Mouse (Mus musculus) stomach, postnatal 0 days (tissue): Measurements from ENCODE around the gene Rtca. TPM values are rescaled to one million over a fixed set of nuclear protein-coding genes. Genes with fewer than 3 reads are reported as not detected.

Experiments
- ATAC-seq: fragments of 200-750 bp; cut with Nextera tagmentation; 2 replicates; pipeline ENCODE4 v1.8.0; 2017; ENCODE audit not compliant: low FRiP score, low TSS enrichment
- DNase-seq: peaks from one replicate; pipeline ENCODE4 v3.0.0-alpha.2; 2016; ENCODE audit warnings: low spot score
- H3K27ac ChIP-seq: fragments of 300-500 bp; sonication (generic); replicated peaks from 2 replicates; pipeline ENCODE4 v1.5.1; 2014; ENCODE audit warnings: mild to moderate bottlenecking, control low read depth
- H3K27me3 ChIP-seq: fragments of 300-500 bp; sonication (generic); 2 replicates; pipeline ENCODE4 v1.6.1; 2014; ENCODE audit warnings: low read length; ENCODE audit not compliant: control insufficient read depth, insufficient read depth
- H3K36me3 ChIP-seq: fragments of 300-500 bp; sonication (generic); 2 replicates; pipeline ENCODE4 v1.6.1; 2014; ENCODE audit warnings: low read length, mixed read lengths; ENCODE audit not compliant: control insufficient read depth, insufficient read depth
- H3K4me1 ChIP-seq: fragments of 300-500 bp; sonication (generic); replicated peaks from 2 replicates; pipeline ENCODE4 v1.6.1; 2014; ENCODE audit warnings: antibody characterized with exemption; ENCODE audit not compliant: control insufficient read depth, insufficient read depth
- H3K4me2 ChIP-seq: fragments of 300-500 bp; sonication (generic); replicated peaks from 2 replicates; pipeline ENCODE4 v1.6.1; 2014; ENCODE audit warnings: low read depth, mild to moderate bottlenecking, control low read depth, moderate library complexity
- H3K4me3 ChIP-seq: fragments of 300-500 bp; sonication (generic); 2 replicates; pipeline ENCODE4 v1.5.1; 2014; ENCODE audit warnings: low read depth, low read length, control low read depth
- H3K9ac ChIP-seq: fragments of 300-500 bp; sonication (generic); 2 replicates; pipeline ENCODE4 v1.6.1; 2014; ENCODE audit warnings: mild to moderate bottlenecking, low read length, control low read depth, mixed read lengths
- H3K9me3 ChIP-seq: fragments of 300-500 bp; sonication (generic); 2 replicates; pipeline ENCODE4 v1.6.1; 2016; ENCODE audit warnings: low read length; ENCODE audit not compliant: control insufficient read depth
- CTCF ChIP-seq: IDR thresholded peaks from 2 replicates; pipeline ENCODE4 v1.5.1; 2016; ENCODE audit warnings: antibody characterized with exemption, low read depth, mild to moderate bottlenecking, moderate library complexity
- EP300 ChIP-seq: optimal IDR thresholded peaks from 2 replicates; pipeline ENCODE3; 2016; ENCODE audit warnings: antibody characterized with exemption
- WGBS: fragments of 180-500 bp; shearing (Covaris S2); extraction: QIAGEN DNeasy Blood & Tissue Kit; methylation state at CpG from one replicate; pipeline ENCODE4 v1.1.7; 2014; 5-methylcytosine and 5-hydroxymethylcytosine counted together
- polyA plus RNA-seq: library from polyadenylated mRNA; unstranded; fragments of >200 nt; fragmentation: Nextera tagmentation; extraction: Ambion mirVana; gene quantifications from 2 replicates; pipeline ENCODE4 v1.2.1, GENCODE M21; 2015

Gene Rtca
- polyA plus RNA-seq, 1 experiment from 2014 or later = 42.9 TPM

DNA sequence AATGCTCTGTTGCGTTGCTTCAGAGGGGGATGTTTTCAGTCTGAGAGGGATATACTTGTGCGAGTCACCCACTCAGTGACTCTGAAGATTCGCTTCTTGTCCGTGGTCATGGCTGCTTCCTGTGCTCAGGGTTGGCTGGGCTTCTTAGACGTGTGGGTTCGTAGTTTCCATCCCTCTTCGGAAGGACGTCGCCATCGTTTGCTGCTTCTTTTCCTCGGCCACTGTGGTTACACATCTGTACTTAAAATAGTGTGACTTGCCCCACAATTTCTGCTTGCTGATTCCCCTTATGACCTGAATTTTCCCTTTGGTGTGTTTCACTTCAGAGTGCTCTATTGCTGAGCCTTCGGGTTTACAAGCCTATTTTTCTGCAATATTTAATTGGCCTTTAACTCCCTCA is 42.3 kb downstream of the Rtca start:
- Histone ChIP-seq H3K4me1 (no peaks in the 10 kb centered on the region), H3K36me3 (no peaks in the 10 kb centered on the region), H3K9ac (no peak overlapping the region), H3K27ac (no peak overlapping the region), H3K27me3 (no peaks in the 10 kb centered on the region), H3K9me3 (no peaks in the 10 kb centered on the region), H3K4me3 (no peak overlapping the region), H3K4me2 (no peak overlapping the region)
- DNase-seq = no peak
- 88% methylated on average over 12 of the region's 12 CpGs for WGBS
- TF ChIP-seq CTCF (no peak), EP300 (no peak)
- no peak for ATAC-seq

DNA sequence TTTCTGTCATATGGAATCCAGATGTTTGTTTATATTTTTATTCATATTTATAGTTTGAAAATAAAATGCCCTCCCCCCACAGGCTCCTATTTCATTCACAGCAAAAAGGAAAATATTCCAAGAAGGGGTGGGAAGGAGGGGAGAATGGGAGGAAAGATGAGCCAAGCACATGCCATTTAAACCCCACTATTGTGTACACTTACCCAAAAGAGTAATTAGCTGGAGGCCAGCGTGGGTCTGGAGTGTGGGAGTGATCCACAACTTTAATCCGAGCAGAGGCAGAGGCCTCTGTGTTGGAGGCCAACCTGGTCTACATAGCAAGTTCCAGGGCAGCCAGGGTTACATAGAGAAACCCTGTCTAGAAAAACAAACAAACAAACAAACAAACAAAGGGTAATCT is 43.7 kb downstream of the Rtca start:
- Histone ChIP-seq H3K4me2 (no peak overlapping the region), H3K27ac (no peak overlapping the region), H3K4me1 (no peaks in the 10 kb centered on the region), H3K9me3 (no peaks in the 10 kb centered on the region), H3K4me3 (no peak overlapping the region), H3K9ac (no peak overlapping the region), H3K27me3 (no peaks in the 10 kb centered on the region), H3K36me3 (no peaks in the 10 kb centered on the region)
- no peak for ATAC-seq
- DNase-seq = no peak
- no peak for TF ChIP-seq CTCF
- no peak for TF ChIP-seq EP300
- WGBS = 36% methylated on average over 2 of the region's 2 CpGs

DNA sequence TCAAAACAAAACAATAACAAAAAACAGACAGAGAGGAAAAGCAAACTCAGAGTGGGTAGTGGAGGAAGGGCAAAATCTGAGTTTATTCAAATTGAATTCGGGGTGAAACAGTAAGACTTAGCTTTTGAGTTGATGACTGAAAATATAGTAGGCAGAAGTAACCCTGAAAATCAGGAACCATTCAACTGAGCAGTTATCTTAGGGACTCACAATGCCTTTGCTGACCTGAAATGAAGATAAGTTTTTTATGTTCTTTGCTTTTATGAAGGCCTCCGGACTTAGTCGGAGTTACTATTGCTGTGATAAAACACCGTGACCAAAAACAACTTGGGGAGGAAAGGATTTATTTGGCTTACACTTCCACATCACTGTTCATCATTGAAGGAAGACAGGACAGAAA is 47.0 kb downstream of the Rtca start:
- ATAC-seq (no peak), DNase-seq (no peak)
- Histone ChIP-seq H3K27me3 (no peaks in the 10 kb centered on the region), H3K36me3 (no peaks in the 10 kb centered on the region), H3K27ac (no peak overlapping the region), H3K4me2 (no peak overlapping the region), H3K9ac (no peak overlapping the region), H3K4me1 (no peaks in the 10 kb centered on the region), H3K9me3 (no peaks in the 10 kb centered on the region), H3K4me3 (no peak overlapping the region)
- WGBS = 79% methylated on average over 4 of the region's 4 CpGs
- TF ChIP-seq EP300 (no peak), CTCF (no peak)

DNA sequence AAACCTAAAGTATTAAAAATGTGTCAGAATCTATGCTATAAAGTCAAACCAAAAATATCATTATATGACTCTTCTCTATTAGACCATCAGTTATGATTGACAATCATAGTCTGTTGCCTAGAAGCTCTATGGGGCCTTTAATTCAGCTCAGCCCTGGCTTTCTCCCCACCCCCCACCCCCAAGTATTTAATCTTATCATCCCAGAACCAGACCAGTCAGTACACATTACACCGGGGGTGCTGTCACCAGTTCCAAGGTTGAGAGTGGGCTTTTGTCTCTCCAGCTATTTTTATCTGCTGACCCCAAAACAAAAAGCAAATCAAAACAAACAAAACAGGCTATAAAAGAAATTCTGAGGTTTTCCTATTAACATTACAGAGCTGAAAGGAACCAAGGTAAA is 53.5 kb downstream of the Rtca start:
- no peak overlapping the region for H3K4me2 ChIP-seq
- DNase-seq (no peak), ATAC-seq (no peak)
- H3K27me3 ChIP-seq = no peaks in the 10 kb centered on the region
- WGBS = 22% methylated on average over 1 of the region's 1 CpGs
- no peaks in the 10 kb centered on the region for H3K36me3 ChIP-seq
- no peak overlapping the region for H3K9ac ChIP-seq
- no peaks in the 10 kb centered on the region for H3K4me1 ChIP-seq
- no peak overlapping the region for H3K4me3 ChIP-seq
- TF ChIP-seq EP300 = no peak
- no peak overlapping the region for H3K27ac ChIP-seq
- H3K9me3 ChIP-seq = no peaks in the 10 kb centered on the region

DNA sequence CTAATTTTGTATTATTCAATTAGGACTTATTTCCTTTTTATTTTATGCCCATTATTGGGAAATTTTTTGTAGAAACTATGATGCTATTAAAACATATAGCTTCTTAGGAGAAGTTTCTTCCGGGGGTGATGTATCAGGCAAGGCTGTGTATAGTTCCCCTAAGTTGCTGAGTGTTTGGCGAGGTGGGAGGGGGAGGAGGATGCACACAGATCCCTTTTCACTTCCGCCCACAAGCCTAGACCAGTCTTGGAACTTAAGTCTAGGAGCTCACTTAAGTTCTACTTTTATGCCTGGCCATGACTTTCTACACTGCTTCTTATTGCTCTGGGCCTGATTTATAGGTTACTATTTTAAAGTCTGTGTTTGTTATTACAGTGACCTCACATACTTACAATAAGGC is 57.3 kb downstream of the Rtca start:
- Histone ChIP-seq H3K27me3 (no peaks in the 10 kb centered on the region), H3K9me3 (no peaks in the 10 kb centered on the region), H3K9ac (no peak overlapping the region), H3K4me2 (no peak overlapping the region), H3K36me3 (no peaks in the 10 kb centered on the region), H3K4me3 (no peak overlapping the region), H3K27ac (no peak overlapping the region), H3K4me1 (no peaks in the 10 kb centered on the region)
- WGBS = 82% methylated on average over 3 of the region's 3 CpGs
- ATAC-seq = no peak
- DNase-seq = no peak
- TF ChIP-seq CTCF (no peak), EP300 (no peak)

DNA sequence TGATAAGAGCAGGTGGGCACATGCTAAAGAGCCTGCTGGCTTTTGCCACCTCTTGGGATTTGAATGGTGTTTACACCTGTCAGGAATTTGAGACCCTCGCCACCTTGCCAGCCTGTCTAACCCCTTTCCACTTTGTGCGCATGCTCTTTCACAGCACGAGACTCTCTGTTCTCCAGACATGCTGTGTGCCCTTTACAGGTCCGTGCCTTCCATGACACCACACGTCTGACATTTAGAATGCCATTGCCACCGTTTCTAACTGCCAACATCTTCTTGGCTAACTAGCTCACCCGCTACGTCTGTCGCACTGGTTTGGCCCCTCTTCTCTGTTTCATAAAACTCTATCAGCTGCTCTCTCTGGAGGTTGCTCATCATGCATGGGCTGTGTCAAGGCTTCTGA is 63.7 kb downstream of the Rtca start:
- WGBS = 84% methylated on average over 9 of the region's 9 CpGs
- Histone ChIP-seq H3K27ac (no peak overlapping the region), H3K4me2 (no peak overlapping the region), H3K4me1 (no peaks in the 10 kb centered on the region), H3K36me3 (no peaks in the 10 kb centered on the region), H3K27me3 (no peaks in the 10 kb centered on the region), H3K9ac (no peak overlapping the region), H3K4me3 (no peak overlapping the region), H3K9me3 (no peaks in the 10 kb centered on the region)
- DNase-seq (no peak), ATAC-seq (no peak)
- TF ChIP-seq EP300 = no peak
- TF ChIP-seq CTCF = no peak

DNA sequence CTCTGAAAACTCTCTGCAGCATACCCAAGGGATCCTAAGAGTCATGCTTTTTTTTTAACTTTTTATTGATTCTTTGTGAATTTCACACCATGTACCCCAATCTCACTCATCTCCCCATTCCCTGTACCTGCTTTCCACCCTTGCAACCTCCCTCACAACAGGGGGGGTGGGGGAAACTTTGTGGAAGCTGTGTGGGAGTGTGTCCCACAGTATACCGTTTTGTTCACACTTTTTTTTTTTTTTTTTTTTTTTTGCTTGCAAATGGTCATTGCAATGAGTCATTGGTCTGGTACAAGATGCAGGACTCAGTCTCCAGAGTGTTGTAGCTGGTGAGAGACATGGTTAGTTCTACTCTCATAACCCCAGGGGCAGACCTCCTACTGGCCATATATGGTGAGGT is 65.2 kb downstream of the Rtca start:
- Histone ChIP-seq H3K27me3 (no peaks in the 10 kb centered on the region), H3K36me3 (no peaks in the 10 kb centered on the region), H3K4me2 (no peak overlapping the region), H3K9ac (no peak overlapping the region), H3K9me3 (no peaks in the 10 kb centered on the region), H3K4me3 (no peak overlapping the region), H3K27ac (no peak overlapping the region), H3K4me1 (no peaks in the 10 kb centered on the region)
- TF ChIP-seq CTCF (no peak), EP300 (no peak)
- DNase-seq (no peak), ATAC-seq (no peak)
- 75% methylated on average over 1 of the region's 1 CpGs for WGBS
